Mouse (Mus musculus) stomach, postnatal 0 days (tissue): ENCODE measurements around the gene Ccdc102a. TPM values are rescaled to one million over a fixed set of nuclear protein-coding genes. Genes with fewer than 3 reads are reported as not detected.

Experiments used
- ATAC-seq: fragments of 200-750 bp; cut with Nextera tagmentation; 2 replicates; pipeline ENCODE4 v1.8.0; 2017; ENCODE audit not compliant: low FRiP score, low TSS enrichment
- DNase-seq: peaks from one replicate; pipeline ENCODE4 v3.0.0-alpha.2; 2016; ENCODE audit warnings: low spot score
- H3K27ac ChIP-seq: fragments of 300-500 bp; sonication (generic); replicated peaks from 2 replicates; pipeline ENCODE4 v1.5.1; 2014; ENCODE audit warnings: mild to moderate bottlenecking, control low read depth
- H3K27me3 ChIP-seq: fragments of 300-500 bp; sonication (generic); 2 replicates; pipeline ENCODE4 v1.6.1; 2014; ENCODE audit warnings: low read length; ENCODE audit not compliant: control insufficient read depth, insufficient read depth
- H3K36me3 ChIP-seq: fragments of 300-500 bp; sonication (generic); 2 replicates; pipeline ENCODE4 v1.6.1; 2014; ENCODE audit warnings: low read length, mixed read lengths; ENCODE audit not compliant: control insufficient read depth, insufficient read depth
- H3K4me1 ChIP-seq: fragments of 300-500 bp; sonication (generic); replicated peaks from 2 replicates; pipeline ENCODE4 v1.6.1; 2014; ENCODE audit warnings: antibody characterized with exemption; ENCODE audit not compliant: control insufficient read depth, insufficient read depth
- H3K4me2 ChIP-seq: fragments of 300-500 bp; sonication (generic); replicated peaks from 2 replicates; pipeline ENCODE4 v1.6.1; 2014; ENCODE audit warnings: low read depth, mild to moderate bottlenecking, control low read depth, moderate library complexity
- H3K4me3 ChIP-seq: fragments of 300-500 bp; sonication (generic); 2 replicates; pipeline ENCODE4 v1.5.1; 2014; ENCODE audit warnings: low read depth, low read length, control low read depth
- H3K9ac ChIP-seq: fragments of 300-500 bp; sonication (generic); 2 replicates; pipeline ENCODE4 v1.6.1; 2014; ENCODE audit warnings: mild to moderate bottlenecking, low read length, control low read depth, mixed read lengths
- H3K9me3 ChIP-seq: fragments of 300-500 bp; sonication (generic); 2 replicates; pipeline ENCODE4 v1.6.1; 2016; ENCODE audit warnings: low read length; ENCODE audit not compliant: control insufficient read depth
- CTCF ChIP-seq: IDR thresholded peaks from 2 replicates; pipeline ENCODE4 v1.5.1; 2016; ENCODE audit warnings: antibody characterized with exemption, low read depth, mild to moderate bottlenecking, moderate library complexity
- EP300 ChIP-seq: optimal IDR thresholded peaks from 2 replicates; pipeline ENCODE3; 2016; ENCODE audit warnings: antibody characterized with exemption
- whole genome bisulfite sequencing: fragments of 180-500 bp; shearing (Covaris S2); extraction: QIAGEN DNeasy Blood & Tissue Kit; methylation state at CpG from one replicate; pipeline ENCODE4 v1.1.7; 2014; 5-methylcytosine and 5-hydroxymethylcytosine counted together
- polyA plus RNA-seq: library from polyadenylated mRNA; unstranded; fragments of >200 nt; fragmentation: Nextera tagmentation; extraction: Ambion mirVana; gene quantifications from 2 replicates; pipeline ENCODE4 v1.2.1, GENCODE M21; 2015

Gene Ccdc102a
- polyA plus RNA-seq, 1 experiment from 2014 or later, result 12.7 TPM

DNA sequence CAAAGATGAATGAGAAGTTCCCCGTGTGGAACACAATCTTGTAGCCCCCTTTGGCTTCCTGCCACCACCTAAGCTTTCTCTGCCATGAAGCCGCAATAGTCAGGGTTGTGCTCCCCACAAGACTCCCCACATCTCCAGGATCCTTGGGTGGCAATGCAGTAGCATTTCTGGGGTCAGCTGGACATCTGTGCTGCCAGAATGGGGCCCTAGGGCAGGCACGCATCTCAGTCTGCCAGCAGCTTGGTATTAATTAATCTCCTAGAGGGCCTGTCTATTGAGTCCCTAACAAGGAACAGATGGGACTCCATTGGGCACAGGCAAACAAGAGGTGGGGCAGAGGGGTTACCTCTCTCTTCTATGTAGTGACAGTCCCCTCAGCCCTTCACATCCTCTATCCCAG, 45.7 kb downstream of the Ccdc102a start:
- Histone ChIP-seq H3K9ac (peak overlapping the region; percentile 45; the same call in 1 of the 2 replicates), H3K9me3 (no peaks in the 10 kb centered on the region), H3K4me3 (peak overlapping the region; percentile 2; the same call in 1 of the 2 replicates), H3K36me3 (no peaks in the 10 kb centered on the region), H3K4me1 (peaks cover 15% of the 10 kb centered on the region), H3K27ac (peak overlapping the region; percentile 74), H3K27me3 (no peaks in the 10 kb centered on the region), H3K4me2 (peak overlapping the region; percentile 85; the same call in 1 of the 2 replicates)
- ATAC-seq, result no peak
- WGBS, result 47% methylated on average over 3 of the region's 3 CpGs
- DNase-seq, result no peak
- TF ChIP-seq CTCF (no peak), EP300 (no peak)

DNA sequence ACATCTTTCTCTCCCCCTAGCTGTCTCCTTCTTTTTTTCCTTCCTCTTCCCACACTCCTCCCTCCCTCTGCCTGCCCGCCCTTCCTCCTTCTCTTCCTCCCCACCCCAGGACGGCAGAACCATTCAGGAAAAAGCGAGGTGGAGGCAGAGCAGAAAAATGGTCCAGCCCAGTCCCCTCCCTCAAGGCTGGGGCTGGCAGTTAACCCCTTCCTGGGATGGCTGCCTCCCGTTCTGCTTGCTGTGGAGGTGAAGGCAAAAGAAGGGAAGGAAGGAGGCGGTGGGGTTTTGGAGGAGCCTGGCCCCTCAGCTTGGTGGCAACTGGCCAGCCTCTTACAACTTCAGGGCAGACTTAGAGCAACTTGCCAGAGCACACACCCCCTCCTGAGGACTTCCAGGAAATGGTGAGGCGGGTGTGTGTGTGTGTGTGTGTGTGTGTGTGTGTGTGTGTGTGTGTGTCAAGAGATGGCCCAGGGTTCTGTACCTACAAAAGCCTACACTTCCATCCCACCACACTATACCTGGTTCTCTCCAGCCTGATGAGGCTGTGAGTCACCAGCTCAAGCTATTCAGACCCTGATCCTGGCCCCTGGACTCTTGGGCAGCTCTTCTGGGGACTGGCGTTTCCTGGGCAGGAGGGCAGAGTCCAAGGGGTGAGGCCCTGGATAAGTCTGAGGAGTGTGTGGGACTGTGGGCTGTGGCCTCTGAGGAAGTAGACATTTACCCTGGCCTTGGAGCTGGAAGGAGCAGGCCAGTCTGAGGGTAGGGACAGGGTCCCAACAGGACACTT, 46.6 kb downstream of the Ccdc102a start:
- Histone ChIP-seq H3K36me3 (peaks cover 2% of the 10 kb centered on the region; the same call in 1 of the 2 replicates), H3K4me1 (peaks cover 15% of the 10 kb centered on the region), H3K27me3 (no peaks in the 10 kb centered on the region), H3K9ac (peak overlapping the region; percentile 61), H3K9me3 (no peaks in the 10 kb centered on the region), H3K4me3 (peak overlapping the region; percentile 43), H3K27ac (peak overlapping the region; percentile 74), H3K4me2 (peak overlapping the region; percentile 85)
- DNase-seq (peak; percentile 88), ATAC-seq (peak; percentile 89)
- TF ChIP-seq EP300 (no peak), CTCF (no peak; the same call in 1 of the 2 replicates)
- WGBS, result 1% methylated on average over 6 of the region's 7 CpGs

DNA sequence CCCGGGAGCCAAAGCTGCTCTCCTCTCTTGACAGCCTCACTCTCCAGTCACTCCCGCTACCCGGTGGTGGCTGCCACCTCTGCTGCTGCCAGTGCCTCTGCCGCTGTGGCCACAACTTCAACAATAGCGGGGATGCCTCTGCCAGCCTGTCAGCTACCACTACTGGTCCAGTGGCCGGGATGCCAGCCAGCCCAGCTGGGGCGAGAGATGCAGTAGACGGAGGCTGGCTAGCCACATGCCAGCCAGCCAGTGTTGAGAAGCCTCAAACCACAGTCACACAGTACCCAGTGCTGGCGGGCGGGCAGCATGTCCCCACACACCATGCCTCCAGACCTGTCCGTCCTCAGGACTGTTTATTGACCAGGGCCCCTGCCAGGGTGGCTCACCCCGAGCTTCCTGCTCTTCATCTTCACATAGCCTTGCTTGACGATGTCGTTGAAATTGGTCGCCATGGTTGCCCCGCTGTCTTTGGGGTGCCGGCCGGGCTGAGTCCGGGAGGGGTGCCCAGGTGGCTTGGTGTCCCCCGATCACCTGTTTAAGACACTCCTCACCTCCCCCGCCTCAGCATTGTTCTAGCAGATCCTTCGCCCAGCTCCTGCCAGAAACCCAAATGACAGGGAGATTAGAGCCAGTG, 47.3 kb downstream of the Ccdc102a start:
- no peak for ATAC-seq
- no peaks in the 10 kb centered on the region for H3K27me3 ChIP-seq
- H3K4me2 ChIP-seq, result peak overlapping the region; percentile 85
- DNase-seq, result peak; percentile 40
- no peaks in the 10 kb centered on the region for H3K9me3 ChIP-seq
- peaks cover 3% of the 10 kb centered on the region; the same call in 1 of the 2 replicates for H3K36me3 ChIP-seq
- peak overlapping the region; percentile 61 for H3K9ac ChIP-seq
- peak overlapping the region; percentile 43 for H3K4me3 ChIP-seq
- WGBS, result 5% methylated on average over 22 of the region's 22 CpGs
- peak overlapping the region; percentile 74 for H3K27ac ChIP-seq
- H3K4me1 ChIP-seq, result peaks cover 15% of the 10 kb centered on the region
- TF ChIP-seq EP300, result no peak
- TF ChIP-seq CTCF, result no peak

DNA sequence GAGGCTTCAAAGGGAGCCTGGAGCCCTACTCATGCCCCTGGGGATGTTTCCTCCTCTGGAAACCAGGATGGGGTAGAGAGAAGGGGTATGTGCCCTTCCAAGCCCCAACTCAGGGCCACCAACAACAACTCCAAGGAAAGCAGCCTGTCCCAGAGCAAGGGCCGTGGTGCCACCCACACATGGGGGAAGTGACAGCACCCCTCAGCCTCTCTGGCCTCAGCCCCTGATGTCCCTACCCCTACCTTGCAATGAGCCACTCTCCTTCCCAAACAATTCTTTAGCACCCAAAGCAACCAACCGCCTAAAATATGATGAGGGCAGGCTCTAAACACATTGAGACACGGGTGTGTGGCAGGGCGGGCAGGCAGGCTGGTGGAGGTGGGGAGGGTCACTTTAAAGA, 47.9 kb downstream of the Ccdc102a start:
- H3K4me2 ChIP-seq, result peak overlapping the region; percentile 85
- H3K36me3 ChIP-seq, result peaks cover 3% of the 10 kb centered on the region; the same call in 1 of the 2 replicates
- no peak for DNase-seq
- no peak overlapping the region for H3K4me3 ChIP-seq
- no peaks in the 10 kb centered on the region for H3K9me3 ChIP-seq
- H3K27ac ChIP-seq, result no peak overlapping the region
- peaks cover 13% of the 10 kb centered on the region for H3K4me1 ChIP-seq
- H3K27me3 ChIP-seq, result no peaks in the 10 kb centered on the region
- ATAC-seq, result no peak
- peak overlapping the region; percentile 61 for H3K9ac ChIP-seq
- TF ChIP-seq EP300 (no peak), CTCF (no peak)
- WGBS, result 49% methylated on average over 4 of the region's 4 CpGs

DNA sequence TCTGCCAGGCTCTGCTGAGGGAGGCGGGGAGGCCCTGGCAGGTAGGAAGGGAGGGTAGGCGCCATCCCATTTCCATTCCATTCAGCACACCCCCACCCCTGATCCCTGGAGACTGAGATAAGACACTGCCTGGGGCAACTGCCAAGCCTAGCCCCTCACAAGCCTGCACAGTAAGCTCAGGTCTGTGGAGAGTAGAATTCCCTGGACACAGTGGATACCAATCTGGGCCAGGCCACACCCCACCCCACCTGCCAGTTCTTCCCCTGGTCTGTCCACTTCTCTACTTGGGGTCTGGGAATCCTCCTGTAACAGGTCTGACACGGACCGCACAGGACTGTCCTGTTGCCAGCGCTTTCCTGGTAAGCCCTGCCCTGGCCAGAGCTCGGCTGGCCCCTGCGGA, 48.8 kb downstream of the Ccdc102a start:
- ATAC-seq (no peak), DNase-seq (no peak)
- 65% methylated on average over 7 of the region's 7 CpGs for WGBS
- no peak for TF ChIP-seq EP300
- no peak for TF ChIP-seq CTCF
- no peak overlapping the region for H3K4me2 ChIP-seq
- peak overlapping the region; percentile 61; the same call in 1 of the 2 replicates for H3K9ac ChIP-seq
- peaks cover 11% of the 10 kb centered on the region; the same call in 1 of the 2 replicates for H3K4me1 ChIP-seq
- H3K4me3 ChIP-seq, result no peak overlapping the region
- H3K27me3 ChIP-seq, result no peaks in the 10 kb centered on the region
- H3K27ac ChIP-seq, result no peak overlapping the region
- no peaks in the 10 kb centered on the region for H3K9me3 ChIP-seq
- H3K36me3 ChIP-seq, result peaks cover 3% of the 10 kb centered on the region; the same call in 1 of the 2 replicates
